Mouse (Mus musculus) limb, embryonic 13.5 days (tissue): Measurements from ENCODE around the gene Ccdc113. TPM values are rescaled to one million over a fixed set of nuclear protein-coding genes. Genes with fewer than 3 reads are reported as not detected.
"Not testable (repeated sequence)": the region's sequence is repeated elsewhere in the genome, so short reads cannot be mapped to it uniquely, and the experiment has no call there.

ENCODE experiments used
- ATAC-seq: fragments of 200-750 bp; cut with Nextera tagmentation; 2 replicates; pipeline ENCODE4 v1.8.0; 2017; ENCODE audit warnings: low read depth, moderate number of reproducible peaks, moderate TSS enrichment; ENCODE audit not compliant: low FRiP score
- H3K27ac ChIP-seq: fragments of 300-500 bp; sonication (generic); 2 replicates; pipeline ENCODE4 v1.5.1; 2015; ENCODE audit warnings: inconsistent platforms, mild to moderate bottlenecking, moderate library complexity
- H3K27me3 ChIP-seq: fragments of 300-500 bp; sonication (generic); 2 replicates; pipeline ENCODE4 v1.6.1; 2015; ENCODE audit warnings: mild to moderate bottlenecking, inconsistent platforms
- H3K36me3 ChIP-seq: fragments of 300-500 bp; sonication (generic); 2 replicates; pipeline ENCODE4 v1.6.1; 2015; ENCODE audit warnings: inconsistent platforms, mild to moderate bottlenecking, moderate library complexity
- H3K4me1 ChIP-seq: fragments of 300-500 bp; sonication (generic); 2 replicates; pipeline ENCODE4 v1.6.1; 2015; ENCODE audit warnings: inconsistent platforms
- H3K4me2 ChIP-seq: fragments of 300-500 bp; sonication (generic); replicated peaks from 2 replicates; pipeline ENCODE4 v1.6.1; 2015; ENCODE audit warnings: inconsistent platforms, mild to moderate bottlenecking, moderate library complexity
- H3K4me3 ChIP-seq: fragments of 300-500 bp; sonication (generic); 2 replicates; pipeline ENCODE4 v1.5.1; 2015; ENCODE audit warnings: moderate library complexity, mild to moderate bottlenecking, inconsistent platforms
- H3K9ac ChIP-seq: fragments of 300-500 bp; sonication (generic); 2 replicates; pipeline ENCODE4 v1.6.1; 2015; ENCODE audit warnings: mild to moderate bottlenecking, inconsistent platforms
- H3K9me3 ChIP-seq: fragments of 300-500 bp; sonication (generic); 2 replicates; pipeline ENCODE4 v1.6.1; 2016; ENCODE audit warnings: inconsistent platforms
- WGBS: fragments of 180-500 bp; shearing (Covaris S2); methylation state at CpG from one replicate; pipeline ENCODE4 v1.1.7; 2015; 5-methylcytosine and 5-hydroxymethylcytosine counted together
- polyA plus RNA-seq: library from polyadenylated mRNA; unstranded; fragments of >200 nt; fragmentation: Nextera tagmentation; extraction: Ambion mirVana; gene quantifications from 2 replicates; pipeline ENCODE4 v1.2.1, GENCODE M21; 2015

Gene Ccdc113
- polyA plus RNA-seq, 1 experiment from 2014 or later, result 0.22 TPM

DNA sequence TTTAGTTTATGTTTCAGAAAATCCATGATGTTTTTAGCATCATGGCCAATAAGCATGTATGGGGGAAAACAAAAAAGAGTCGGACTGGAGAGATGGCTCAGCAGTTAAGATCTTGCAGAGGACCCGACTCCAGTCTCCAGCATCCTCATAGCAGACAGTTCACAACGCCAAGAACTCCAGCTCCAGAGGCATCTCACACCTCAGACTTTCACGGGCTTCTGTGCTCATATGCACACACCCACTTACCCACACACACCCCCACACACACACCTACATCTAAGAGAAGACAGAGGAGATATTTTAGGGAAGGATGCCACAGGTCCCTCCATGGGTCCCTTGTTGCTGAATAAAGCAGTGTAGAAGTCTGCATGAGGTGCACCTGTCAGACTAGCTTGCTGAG lies 56.7 kb downstream of the Ccdc113 start:
- no peak for ATAC-seq

DNA sequence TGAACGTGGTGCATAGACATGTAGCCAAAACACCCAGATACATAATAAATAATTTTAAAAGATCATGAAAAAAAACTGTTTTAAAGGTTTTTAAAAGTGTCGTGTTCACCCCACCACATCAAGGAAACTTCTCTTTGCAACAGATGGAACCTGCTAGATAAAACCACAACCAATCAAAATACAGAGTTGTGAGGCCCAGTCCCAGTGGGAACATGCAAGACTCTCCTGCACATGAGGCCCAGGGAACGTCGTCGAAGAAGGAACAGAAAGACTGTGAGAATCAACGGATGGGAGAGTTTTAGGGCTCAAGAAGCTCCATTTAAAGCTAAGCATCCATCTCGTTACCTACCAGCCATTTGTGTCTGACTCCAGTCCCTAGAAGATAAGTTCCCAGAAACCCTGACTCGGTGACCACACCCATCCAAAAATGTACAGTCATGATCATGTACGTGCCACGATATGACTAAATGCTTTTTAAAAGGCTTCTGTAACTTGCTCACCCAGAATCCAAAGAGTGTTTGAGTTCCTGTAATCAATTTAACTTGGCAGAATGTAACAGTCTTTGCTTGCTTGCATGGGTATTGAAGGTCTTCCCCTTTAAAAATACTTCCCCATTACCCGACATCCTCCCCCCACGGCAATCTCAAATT lies 58.4 kb downstream of the Ccdc113 start:
- Histone ChIP-seq H3K27me3 (no peaks in the 10 kb centered on the region), H3K9me3 (no peaks in the 10 kb centered on the region), H3K4me2 (no peak overlapping the region), H3K27ac (no peak overlapping the region), H3K4me1 (no peaks in the 10 kb centered on the region), H3K4me3 (no peak overlapping the region), H3K36me3 (no peaks in the 10 kb centered on the region), H3K9ac (no peak overlapping the region)
- WGBS, result 82% methylated on average over 12 of the region's 12 CpGs
- no peak for ATAC-seq

More for the DNA sequence above, 56.7 kb downstream of the Ccdc113 start:
- Histone ChIP-seq H3K4me2 (no peak overlapping the region), H3K4me3 (no peak overlapping the region), H3K27me3 (no peaks in the 10 kb centered on the region), H3K27ac (no peak overlapping the region), H3K36me3 (no peaks in the 10 kb centered on the region), H3K9me3 (no peaks in the 10 kb centered on the region; the same call in 1 of the 2 replicates), H3K4me1 (no peaks in the 10 kb centered on the region), H3K9ac (no peak overlapping the region)
- 78% methylated on average over 4 of the region's 4 CpGs for WGBS

DNA sequence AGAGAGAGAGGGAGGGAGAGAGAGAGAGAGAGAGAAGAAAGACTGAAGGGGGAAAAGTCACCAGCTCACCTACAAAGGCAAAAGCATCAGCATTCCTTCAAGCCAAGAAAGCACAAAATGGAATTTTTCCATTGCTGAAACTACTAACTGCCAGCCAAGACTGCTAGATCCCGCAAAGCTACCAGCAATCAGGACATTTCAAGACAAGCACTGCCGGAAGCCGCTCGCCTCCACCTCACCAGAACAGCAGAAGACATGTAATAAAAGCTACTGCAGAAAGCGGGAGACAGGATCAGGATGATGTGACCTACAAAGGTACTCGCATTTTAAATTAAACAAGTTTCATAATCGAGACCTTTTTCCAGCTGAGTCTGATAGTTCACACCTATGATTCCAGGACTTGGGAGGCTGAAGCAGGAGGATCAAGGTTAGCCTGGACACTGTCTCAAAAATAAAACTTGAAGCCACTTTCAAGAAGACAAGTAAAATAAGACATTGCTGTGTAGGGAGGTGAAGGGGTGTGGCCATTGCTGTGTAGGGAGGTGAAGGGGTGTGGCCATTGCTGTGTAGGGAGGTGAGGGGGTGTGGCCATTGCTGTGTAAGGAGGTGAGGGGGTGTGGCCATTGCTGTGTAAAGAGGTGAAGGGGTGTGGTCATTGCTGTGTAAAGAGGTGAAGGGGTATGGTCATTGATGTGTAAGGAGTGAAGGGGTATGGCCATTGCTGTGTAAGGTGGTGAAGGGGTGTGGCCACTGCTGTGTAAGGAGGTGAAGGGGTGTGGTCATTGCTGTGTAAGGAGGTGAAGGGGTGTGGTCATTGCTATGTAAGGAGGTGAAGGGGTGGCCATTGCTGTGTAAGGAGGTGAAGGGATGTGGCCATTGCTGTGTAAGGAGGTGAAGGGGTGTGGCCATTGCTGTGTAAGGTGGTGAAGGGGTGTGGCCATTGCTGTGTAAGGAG lies 59.8 kb downstream of the Ccdc113 start:
- Histone ChIP-seq H3K9ac (no peak overlapping the region), H3K4me3 (no peak overlapping the region), H3K27me3 (no peaks in the 10 kb centered on the region), H3K27ac (no peak overlapping the region), H3K9me3 (no peaks in the 10 kb centered on the region), H3K4me1 (no peaks in the 10 kb centered on the region), H3K36me3 (no peaks in the 10 kb centered on the region), H3K4me2 (no peak overlapping the region)
- 83% methylated on average over 7 of the region's 7 CpGs for WGBS
- no peak for ATAC-seq

DNA sequence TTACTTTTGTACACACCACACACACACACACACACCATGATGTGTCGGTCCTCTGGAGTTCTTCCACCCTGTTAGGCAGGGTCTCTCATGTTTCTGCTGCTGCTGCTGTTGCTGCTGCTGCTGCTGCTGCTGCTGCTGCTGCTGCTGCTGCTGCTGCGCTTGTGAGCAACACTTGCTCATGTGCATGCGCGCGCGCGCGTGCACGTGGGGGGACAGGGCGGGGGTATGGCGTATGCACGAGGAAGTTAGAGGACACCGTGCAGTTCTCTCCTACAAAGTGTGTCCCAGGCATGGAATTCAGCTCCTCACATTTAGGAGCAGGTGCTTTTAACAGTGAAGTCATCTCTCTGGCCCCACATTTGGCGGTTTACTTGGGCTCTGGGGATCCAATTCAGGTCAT lies 61.2 kb downstream of the Ccdc113 start:
- no peaks in the 10 kb centered on the region for H3K9me3 ChIP-seq
- 80% methylated on average over 14 of the region's 14 CpGs for WGBS
- no peak overlapping the region for H3K27ac ChIP-seq
- no peak for ATAC-seq
- H3K4me2 ChIP-seq, result no peak overlapping the region
- H3K4me3 ChIP-seq, result no peak overlapping the region
- H3K27me3 ChIP-seq, result no peaks in the 10 kb centered on the region
- no peaks in the 10 kb centered on the region for H3K4me1 ChIP-seq
- no peaks in the 10 kb centered on the region for H3K36me3 ChIP-seq
- H3K9ac ChIP-seq, result no peak overlapping the region

DNA sequence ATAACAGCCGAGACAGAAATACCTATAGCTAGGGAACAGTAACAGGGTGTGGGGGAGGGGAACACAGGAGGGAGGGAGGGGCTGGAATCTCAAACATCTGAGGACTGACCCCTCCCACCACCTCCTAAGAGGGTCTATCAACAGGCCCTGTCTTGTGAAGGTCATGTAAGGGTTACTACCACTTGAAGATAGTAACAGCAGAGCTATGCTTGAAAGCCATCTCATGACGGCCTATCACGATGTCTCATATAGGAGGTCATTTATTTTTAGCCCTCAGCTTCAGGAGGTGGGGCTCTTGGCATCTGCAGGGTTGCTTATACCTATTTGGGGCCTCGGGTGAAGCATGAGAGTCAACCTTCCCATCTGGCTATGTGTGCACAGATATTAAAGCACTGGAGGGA lies 63.0 kb downstream of the Ccdc113 start:
- no peak overlapping the region for H3K27ac ChIP-seq
- ATAC-seq, result peak; percentile 59
- 54% methylated on average over 4 of the region's 4 CpGs for WGBS
- H3K27me3 ChIP-seq, result no peaks in the 10 kb centered on the region
- H3K4me2 ChIP-seq, result no peak overlapping the region
- no peaks in the 10 kb centered on the region for H3K36me3 ChIP-seq
- H3K9me3 ChIP-seq, result no peaks in the 10 kb centered on the region
- H3K4me3 ChIP-seq, result no peak overlapping the region
- H3K4me1 ChIP-seq, result no peaks in the 10 kb centered on the region
- no peak overlapping the region for H3K9ac ChIP-seq

DNA sequence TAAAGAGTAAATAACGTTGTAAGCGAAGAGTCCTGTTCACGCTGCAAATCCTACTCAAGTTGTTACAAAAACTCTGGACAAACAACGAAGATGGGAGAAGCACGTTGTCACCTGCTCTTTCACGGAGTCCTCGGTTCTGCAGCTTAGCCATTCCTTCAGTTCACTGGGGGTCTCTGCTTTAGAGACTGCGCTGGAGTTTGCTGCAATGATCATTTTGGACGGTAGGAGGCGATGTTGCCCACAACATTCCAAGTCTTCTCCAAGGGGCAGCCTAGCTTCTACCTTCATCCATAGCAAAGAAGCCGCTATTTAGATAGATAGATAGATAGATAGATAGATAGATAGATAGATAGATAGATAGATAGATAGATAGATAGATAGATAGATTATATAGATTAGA lies 66.0 kb downstream of the Ccdc113 start:
- peak overlapping the region; percentile 28; the same call in 1 of the 2 replicates for H3K4me2 ChIP-seq
- no peak for ATAC-seq
- WGBS, result 9% methylated on average over 11 of the region's 11 CpGs

DNA sequence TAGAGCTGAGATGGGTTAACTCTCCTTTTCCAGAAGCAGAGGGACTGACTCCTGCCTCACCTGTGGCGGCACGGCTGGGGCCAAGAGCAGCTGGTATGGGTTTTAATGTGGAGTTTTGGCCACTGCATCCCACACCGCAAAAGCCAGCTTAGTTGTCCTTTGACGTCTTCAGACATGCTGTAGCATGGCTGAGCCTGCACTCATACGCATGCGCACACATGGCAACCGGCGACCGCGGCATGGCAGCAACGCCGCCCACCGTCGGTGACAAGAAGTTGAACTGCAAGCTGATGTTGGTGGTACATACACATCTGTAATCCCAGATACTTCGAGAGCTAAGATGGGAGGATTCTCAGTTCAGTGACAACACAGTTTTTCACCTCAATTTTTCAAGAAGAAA lies 67.4 kb downstream of the Ccdc113 start:
- no peaks in the 10 kb centered on the region for H3K9me3 ChIP-seq
- no peaks in the 10 kb centered on the region for H3K27me3 ChIP-seq
- no peak overlapping the region for H3K27ac ChIP-seq
- no peaks in the 10 kb centered on the region for H3K4me1 ChIP-seq
- WGBS, result 72% methylated on average over 15 of the region's 15 CpGs
- no peak overlapping the region for H3K9ac ChIP-seq
- no peak overlapping the region for H3K4me2 ChIP-seq
- ATAC-seq, result no peak
- no peaks in the 10 kb centered on the region for H3K36me3 ChIP-seq
- no peak overlapping the region for H3K4me3 ChIP-seq

More for the DNA sequence above, 66.0 kb downstream of the Ccdc113 start:
- Histone ChIP-seq H3K36me3 (no peaks in the 10 kb centered on the region), H3K4me3 (no peak overlapping the region), H3K9ac (no peak overlapping the region), H3K9me3 (no peaks in the 10 kb centered on the region), H3K27me3 (no peaks in the 10 kb centered on the region), H3K27ac (no peak overlapping the region), H3K4me1 (no peaks in the 10 kb centered on the region)

DNA sequence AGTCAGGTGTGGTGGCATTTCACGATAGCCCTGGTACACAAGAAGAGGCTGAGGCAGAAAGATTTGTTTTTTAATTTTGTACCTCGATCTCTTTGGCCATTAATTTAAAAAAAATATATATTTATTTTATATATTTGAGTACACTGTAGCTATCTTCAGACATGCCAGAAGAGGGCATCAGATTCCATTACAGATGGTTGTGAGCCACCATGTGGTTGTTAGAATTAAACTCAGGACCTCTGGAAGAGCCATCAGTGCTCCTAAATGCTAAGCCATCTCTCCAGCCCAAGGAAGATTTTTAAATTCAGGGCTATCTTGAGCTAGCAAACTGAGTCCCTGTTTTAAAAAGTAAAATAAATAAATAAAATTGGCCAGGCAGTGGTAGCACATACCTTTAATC lies 68.3 kb downstream of the Ccdc113 start:
- Histone ChIP-seq H3K9me3 (no peaks in the 10 kb centered on the region), H3K4me3 (no peak overlapping the region), H3K4me2 (no peak overlapping the region), H3K27ac (no peak overlapping the region), H3K4me1 (no peaks in the 10 kb centered on the region), H3K36me3 (no peaks in the 10 kb centered on the region), H3K27me3 (no peaks in the 10 kb centered on the region), H3K9ac (no peak overlapping the region)
- ATAC-seq, result no peak
- 68% methylated on average over 2 of the region's 2 CpGs for WGBS

DNA sequence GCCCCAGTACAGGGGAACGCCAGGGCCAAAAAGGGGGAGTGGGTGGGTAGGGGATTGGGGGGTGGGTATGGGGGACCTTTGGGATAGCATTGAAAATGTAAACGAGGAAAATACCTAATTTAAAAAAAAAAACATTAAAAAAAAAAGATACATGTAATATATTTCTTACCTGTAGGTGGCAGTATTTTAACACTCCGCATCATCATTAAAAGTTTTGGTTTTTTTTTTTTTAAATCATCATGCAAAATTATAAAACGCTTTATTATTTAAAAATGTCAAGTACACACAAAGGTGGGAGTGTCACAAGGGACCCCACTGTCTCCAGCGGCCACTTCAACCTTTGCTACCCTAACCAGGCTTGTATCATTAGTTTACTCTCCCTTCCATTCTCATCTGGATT lies 72.6 kb downstream of the Ccdc113 start:
- not testable (repeated sequence) for H3K9ac ChIP-seq
- 25% methylated on average over 4 of the region's 5 CpGs for WGBS

DNA sequence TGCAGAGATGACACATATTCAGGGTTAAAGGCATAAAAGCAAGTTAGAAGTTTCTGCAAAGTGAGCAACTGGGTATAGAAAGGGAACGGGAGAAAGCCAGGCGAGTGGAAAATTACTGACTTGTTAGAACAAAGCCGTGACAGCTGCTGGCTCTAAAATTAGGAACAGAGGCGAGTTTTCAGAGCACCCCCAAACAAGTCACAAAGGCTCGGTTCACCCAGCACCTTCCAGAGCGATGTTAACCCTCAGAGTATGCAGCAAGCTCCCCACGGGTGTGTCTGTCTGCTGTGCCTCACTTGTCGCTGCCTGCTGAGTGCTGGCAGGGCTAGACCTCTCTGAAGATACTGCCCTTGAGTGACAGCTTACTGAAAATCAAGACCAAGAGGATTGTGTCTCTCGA lies 73.3 kb downstream of the Ccdc113 start:
- no peak overlapping the region for H3K27ac ChIP-seq
- no peaks in the 10 kb centered on the region for H3K36me3 ChIP-seq
- ATAC-seq, result 0 out of 2 replicates have a peak, but pooled peaks have one; percentile 51
- H3K27me3 ChIP-seq, result peaks cover 13% of the 10 kb centered on the region; the same call in 1 of the 2 replicates
- no peak overlapping the region for H3K4me3 ChIP-seq
- 49% methylated on average over 9 of the region's 9 CpGs for WGBS
- no peaks in the 10 kb centered on the region for H3K4me1 ChIP-seq
- peak overlapping the region; percentile 39; the same call in 1 of the 2 replicates for H3K9ac ChIP-seq
- H3K4me2 ChIP-seq, result no peak overlapping the region
- H3K9me3 ChIP-seq, result no peaks in the 10 kb centered on the region

More for the DNA sequence above, 72.6 kb downstream of the Ccdc113 start:
- H3K36me3 ChIP-seq, H3K4me2 ChIP-seq, H3K4me1 ChIP-seq, H3K27me3 ChIP-seq, H3K9me3 ChIP-seq, H3K4me3 ChIP-seq, ATAC-seq, H3K27ac ChIP-seq: not testable (repeated sequence)
